Mouse (Mus musculus) liver, postnatal 0 days (tissue): Measurements from ENCODE around the gene Hmcn1. TPM values are rescaled to one million over a fixed set of nuclear protein-coding genes. Genes with fewer than 3 reads are reported as not detected.

ENCODE experiments used
- ATAC-seq: fragments of 200-750 bp; cut with Nextera tagmentation; 2 replicates; pipeline ENCODE4 v1.8.0; 2017; ENCODE audit warnings: mild to moderate bottlenecking, moderate library complexity
- DNase-seq: peaks from one replicate; pipeline ENCODE4 v3.0.0-alpha.2; 2016
- H3K27ac ChIP-seq: fragments of 300-500 bp; sonication (generic); 2 replicates; pipeline ENCODE4 v1.5.1; 2014; ENCODE audit warnings: antibody characterized with exemption, moderate library complexity, mild to moderate bottlenecking, low read depth
- H3K27me3 ChIP-seq: fragments of 300-500 bp; sonication (generic); 2 replicates; pipeline ENCODE4 v1.6.1; 2014; ENCODE audit warnings: low read length, control low read depth, mixed read lengths; ENCODE audit not compliant: insufficient read depth
- H3K36me3 ChIP-seq: fragments of 300-500 bp; sonication (generic); replicated peaks from 2 replicates; pipeline ENCODE4 v1.6.1; 2014; ENCODE audit warnings: mild to moderate bottlenecking, control low read depth, low read length, moderate library complexity, mixed read lengths; ENCODE audit not compliant: insufficient read depth
- H3K4me1 ChIP-seq: fragments of 300-500 bp; sonication (generic); 2 replicates; pipeline ENCODE4 v1.6.1; 2014; ENCODE audit warnings: antibody characterized with exemption, mild to moderate bottlenecking, control low read depth; ENCODE audit not compliant: insufficient read depth
- H3K4me2 ChIP-seq: fragments of 300-500 bp; sonication (generic); 2 replicates; pipeline ENCODE4 v1.6.1; 2014; ENCODE audit warnings: low read depth, mild to moderate bottlenecking, low read length, moderate library complexity, mixed read lengths
- H3K4me3 ChIP-seq: fragments of 300-500 bp; sonication (generic); 2 replicates; pipeline ENCODE4 v1.5.1; 2014; ENCODE audit warnings: low read depth, low read length
- H3K9ac ChIP-seq: fragments of 300-500 bp; sonication (generic); replicated peaks from 2 replicates; pipeline ENCODE4 v1.6.1; 2014; ENCODE audit warnings: mild to moderate bottlenecking, moderate library complexity
- H3K9me3 ChIP-seq: fragments of 300-500 bp; sonication (generic); 2 replicates; pipeline ENCODE4 v1.6.1; 2016; ENCODE audit warnings: mild to moderate bottlenecking, control low read depth, low read length, mixed read lengths
- CTCF ChIP-seq: sonication (generic); IDR thresholded peaks from 2 replicates; pipeline ENCODE4 v1.5.1; 2016; ENCODE audit warnings: antibody characterized with exemption, low read depth
- EP300 ChIP-seq: IDR thresholded peaks from 2 replicates; pipeline ENCODE4 v1.6.1; 2016; ENCODE audit warnings: antibody characterized with exemption, low read depth, mild to moderate bottlenecking
- WGBS: fragments of 180-500 bp; shearing (Covaris S2); extraction: QIAGEN DNeasy Blood & Tissue Kit; methylation state at CpG from one replicate; pipeline ENCODE4 v1.1.7; 2014; ENCODE audit not compliant: insufficient replicate concordance; 5-methylcytosine and 5-hydroxymethylcytosine counted together
- polyA plus RNA-seq: library from polyadenylated mRNA; unstranded; fragments of >200 nt; fragmentation: Nextera tagmentation; extraction: Ambion mirVana; gene quantifications from 2 replicates; pipeline ENCODE4 v1.2.1, GENCODE M21; 2015

Hmcn1 gene
- polyA plus RNA-seq, 1 experiment from 2014 or later: 2.4 TPM

DNA sequence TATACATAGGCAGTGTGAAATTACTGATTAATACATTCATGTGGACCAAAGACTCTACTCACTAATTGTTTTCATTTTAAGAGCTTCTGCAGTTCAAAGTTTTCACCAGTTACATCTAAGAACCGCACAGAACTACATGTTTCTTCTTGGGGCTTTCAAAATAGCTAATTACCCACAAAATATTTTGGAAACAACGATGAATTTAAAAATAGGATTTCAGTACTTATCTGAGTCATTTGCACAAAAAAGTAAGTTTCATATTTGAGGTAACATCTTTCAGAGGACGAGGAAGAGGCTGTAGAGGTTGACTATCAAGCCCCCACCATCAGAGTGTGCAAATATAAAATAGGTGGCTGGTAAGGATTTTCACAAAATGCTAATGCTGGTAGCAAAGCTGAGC is 295.5 kb downstream of the Hmcn1 start:
- no peak for DNase-seq
- Histone ChIP-seq H3K4me3 (no peak overlapping the region), H3K27ac (no peak overlapping the region), H3K4me1 (no peaks in the 10 kb centered on the region), H3K4me2 (no peak overlapping the region), H3K36me3 (no peaks in the 10 kb centered on the region), H3K9me3 (no peaks in the 10 kb centered on the region), H3K9ac (no peak overlapping the region), H3K27me3 (no peaks in the 10 kb centered on the region)
- no peak for TF ChIP-seq CTCF
- no peak for TF ChIP-seq EP300
- 69% methylated on average over 3 of the region's 3 CpGs for WGBS
- ATAC-seq: no peak

DNA sequence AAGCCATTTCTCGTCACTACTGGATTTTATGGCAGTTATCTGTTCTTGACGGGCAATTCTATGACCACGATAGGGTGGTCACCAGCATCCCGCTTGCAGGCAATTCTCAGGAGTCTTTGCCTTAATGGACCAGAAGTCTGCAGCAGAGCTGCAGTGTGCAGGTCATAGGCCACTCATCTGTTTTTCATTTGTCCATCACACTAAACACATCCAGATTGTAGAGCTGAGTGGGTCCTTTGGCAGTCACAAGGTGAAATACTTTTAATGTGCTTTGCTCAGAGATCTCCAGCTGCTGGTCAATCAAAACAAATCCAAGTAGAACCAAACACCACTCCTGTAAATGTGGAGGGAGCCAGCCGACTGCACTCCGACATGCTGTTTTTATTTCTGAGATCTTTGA is 311.2 kb downstream of the Hmcn1 start:
- ATAC-seq (no peak), DNase-seq (no peak)
- 82% methylated on average over 6 of the region's 6 CpGs for WGBS
- Histone ChIP-seq H3K4me1 (no peaks in the 10 kb centered on the region), H3K9me3 (no peaks in the 10 kb centered on the region), H3K36me3 (no peaks in the 10 kb centered on the region), H3K27ac (no peak overlapping the region), H3K4me2 (no peak overlapping the region), H3K4me3 (no peak overlapping the region), H3K27me3 (no peaks in the 10 kb centered on the region), H3K9ac (no peak overlapping the region)
- TF ChIP-seq EP300: no peak
- TF ChIP-seq CTCF: no peak

DNA sequence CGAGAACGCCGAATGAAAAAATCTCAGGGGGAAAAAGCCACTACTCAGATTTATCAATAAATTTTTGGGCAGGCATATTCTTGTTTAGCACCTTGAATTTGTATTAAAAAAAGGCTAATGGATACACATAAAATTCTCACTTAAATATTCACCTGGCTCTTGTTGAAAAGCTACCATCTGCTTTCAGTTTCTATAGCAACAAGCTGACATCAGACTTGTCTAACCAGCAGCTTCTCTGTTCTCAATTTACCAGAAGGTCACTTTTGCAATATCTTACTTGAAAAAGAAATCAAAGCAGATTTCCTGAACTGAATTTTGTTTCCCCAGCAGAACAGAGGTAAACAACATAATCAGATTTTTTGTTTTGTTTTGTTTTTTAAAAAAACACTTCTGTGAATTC is 311.8 kb downstream of the Hmcn1 start:
- Histone ChIP-seq H3K27me3 (no peaks in the 10 kb centered on the region), H3K4me3 (no peak overlapping the region), H3K9me3 (no peaks in the 10 kb centered on the region), H3K9ac (no peak overlapping the region), H3K27ac (no peak overlapping the region), H3K4me2 (no peak overlapping the region), H3K36me3 (no peaks in the 10 kb centered on the region), H3K4me1 (no peaks in the 10 kb centered on the region)
- WGBS: 79% methylated on average over 3 of the region's 3 CpGs
- no peak for DNase-seq
- TF ChIP-seq EP300 (no peak), CTCF (no peak)
- ATAC-seq: no peak

DNA sequence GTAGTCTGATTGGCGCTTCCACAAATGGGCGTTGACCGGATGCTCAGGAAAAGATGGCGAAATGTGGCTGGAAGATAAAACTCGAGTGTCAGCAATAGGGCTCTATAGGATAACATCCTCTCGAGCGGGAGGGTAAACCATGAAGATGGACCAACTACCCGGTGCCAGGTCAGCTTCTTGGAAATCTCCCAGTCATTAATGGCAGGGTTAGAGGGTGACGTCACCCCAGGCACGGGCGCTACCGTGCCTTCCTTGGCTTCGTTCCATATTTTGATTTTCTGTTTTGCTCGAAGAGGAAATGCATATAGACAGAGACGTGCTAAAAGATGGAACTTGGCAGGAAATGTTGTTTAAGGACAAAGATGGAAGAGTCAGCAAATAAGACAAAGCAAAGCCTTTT is 312.2 kb downstream of the Hmcn1 start:
- no peak for DNase-seq
- peak; percentile 10; the same call in 1 of the 2 replicates for ATAC-seq
- no peak overlapping the region for H3K9ac ChIP-seq
- no peaks in the 10 kb centered on the region for H3K27me3 ChIP-seq
- no peaks in the 10 kb centered on the region for H3K9me3 ChIP-seq
- no peaks in the 10 kb centered on the region for H3K4me1 ChIP-seq
- no peak overlapping the region for H3K4me3 ChIP-seq
- H3K27ac ChIP-seq: no peak overlapping the region
- H3K36me3 ChIP-seq: no peaks in the 10 kb centered on the region
- TF ChIP-seq CTCF (no peak), EP300 (no peak)
- WGBS: 70% methylated on average over 15 of the region's 15 CpGs
- H3K4me2 ChIP-seq: no peak overlapping the region

DNA sequence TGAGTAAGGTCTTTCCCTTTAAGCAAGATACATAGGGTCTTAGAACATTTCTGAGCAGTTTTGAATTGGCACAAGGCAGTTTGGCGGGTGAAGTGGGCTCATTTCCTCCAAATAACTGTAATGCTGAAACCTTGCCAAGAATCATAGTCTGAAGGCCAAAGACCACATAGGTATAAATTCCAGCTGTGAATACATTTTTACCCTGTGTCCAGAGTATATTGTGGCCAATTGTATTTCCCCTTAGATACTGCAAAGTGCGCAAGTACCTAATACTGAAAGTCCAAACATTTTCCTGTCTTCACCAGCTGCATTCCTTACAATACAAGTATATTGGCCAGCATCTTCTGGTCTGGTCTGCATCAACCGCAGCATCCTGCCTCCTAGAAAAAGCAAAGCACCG is 312.9 kb downstream of the Hmcn1 start:
- H3K27ac ChIP-seq: no peak overlapping the region
- no peaks in the 10 kb centered on the region for H3K36me3 ChIP-seq
- no peak for ATAC-seq
- no peak overlapping the region for H3K9ac ChIP-seq
- no peaks in the 10 kb centered on the region for H3K4me1 ChIP-seq
- no peaks in the 10 kb centered on the region for H3K9me3 ChIP-seq
- H3K4me3 ChIP-seq: no peak overlapping the region
- H3K27me3 ChIP-seq: no peaks in the 10 kb centered on the region
- no peak for DNase-seq
- WGBS: 77% methylated on average over 4 of the region's 4 CpGs
- H3K4me2 ChIP-seq: no peak overlapping the region
- no peak for TF ChIP-seq CTCF
- no peak for TF ChIP-seq EP300

DNA sequence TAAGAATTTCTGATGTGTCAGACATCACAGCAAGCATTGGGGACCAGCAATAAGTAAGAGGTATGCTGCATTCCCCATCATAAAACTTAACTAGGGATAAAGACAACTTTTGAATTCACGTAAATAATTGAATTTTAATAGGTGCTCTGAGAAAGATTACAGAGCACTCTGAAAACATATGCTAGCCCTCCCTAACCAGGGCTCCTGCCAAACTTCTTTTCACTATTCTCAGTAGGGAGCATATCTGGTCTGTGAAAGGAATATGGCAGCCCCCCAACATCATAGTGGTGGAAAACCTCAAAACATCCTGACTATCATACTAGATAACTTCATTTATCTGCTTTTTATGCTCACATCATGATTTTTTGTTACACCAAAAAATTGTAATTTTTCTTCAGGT is 347.9 kb downstream of the Hmcn1 start:
- H3K9me3 ChIP-seq: no peaks in the 10 kb centered on the region
- no peak overlapping the region for H3K4me2 ChIP-seq
- H3K27ac ChIP-seq: no peak overlapping the region
- TF ChIP-seq EP300 (no peak), CTCF (no peak)
- no peaks in the 10 kb centered on the region for H3K36me3 ChIP-seq
- WGBS: 85% methylated on average over 1 of the region's 1 CpGs
- H3K27me3 ChIP-seq: no peaks in the 10 kb centered on the region
- ATAC-seq (no peak), DNase-seq (no peak)
- H3K4me1 ChIP-seq: no peaks in the 10 kb centered on the region
- H3K9ac ChIP-seq: no peak overlapping the region
- H3K4me3 ChIP-seq: no peak overlapping the region

DNA sequence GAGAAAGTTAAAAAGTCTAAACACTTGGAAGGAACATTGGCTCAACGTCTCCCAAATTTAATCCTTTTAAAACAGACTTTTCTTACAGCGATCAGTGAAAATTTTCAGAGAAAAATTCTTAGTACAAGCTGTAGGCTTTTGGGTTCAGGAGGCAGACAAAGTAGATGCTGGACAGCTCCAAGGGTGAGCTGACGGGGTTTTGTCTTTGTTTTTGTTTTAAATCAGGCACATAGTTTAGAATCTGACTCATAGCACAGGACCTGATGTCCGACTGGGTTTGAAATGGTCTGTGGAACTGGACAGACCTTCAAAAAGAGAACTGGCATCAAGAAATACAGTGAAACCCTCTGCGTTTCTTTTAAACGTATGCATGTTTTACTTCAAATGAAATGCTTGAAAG is 353.7 kb downstream of the Hmcn1 start:
- H3K4me1 ChIP-seq: no peaks in the 10 kb centered on the region
- H3K36me3 ChIP-seq: no peaks in the 10 kb centered on the region
- no peaks in the 10 kb centered on the region for H3K27me3 ChIP-seq
- TF ChIP-seq CTCF (no peak), EP300 (no peak)
- no peak overlapping the region for H3K4me2 ChIP-seq
- ATAC-seq (no peak), DNase-seq (no peak)
- H3K4me3 ChIP-seq: no peak overlapping the region
- H3K9me3 ChIP-seq: no peaks in the 10 kb centered on the region
- 51% methylated on average over 6 of the region's 6 CpGs for WGBS
- H3K9ac ChIP-seq: no peak overlapping the region
- H3K27ac ChIP-seq: no peak overlapping the region
